Mouse (Mus musculus) Muller cell, postnatal 12 days (primary cell): ENCODE measurements at regions not wholly inside any gene's neighbourhood (a gene's known extent, or its start where the extent isn't known, plus 50 kb on each side); places are given as distances from the start of the nearest gene placed in this dataset.
A peak's percentile ranks its signal among the peaks of the same experiment; 100 is the strongest.

Experiments used
- DNase-seq: peaks from one replicate; pipeline ENCODE4 v3.0.0-alpha.2; 2015; ENCODE audit errors: inconsistent ontology term

DNA sequence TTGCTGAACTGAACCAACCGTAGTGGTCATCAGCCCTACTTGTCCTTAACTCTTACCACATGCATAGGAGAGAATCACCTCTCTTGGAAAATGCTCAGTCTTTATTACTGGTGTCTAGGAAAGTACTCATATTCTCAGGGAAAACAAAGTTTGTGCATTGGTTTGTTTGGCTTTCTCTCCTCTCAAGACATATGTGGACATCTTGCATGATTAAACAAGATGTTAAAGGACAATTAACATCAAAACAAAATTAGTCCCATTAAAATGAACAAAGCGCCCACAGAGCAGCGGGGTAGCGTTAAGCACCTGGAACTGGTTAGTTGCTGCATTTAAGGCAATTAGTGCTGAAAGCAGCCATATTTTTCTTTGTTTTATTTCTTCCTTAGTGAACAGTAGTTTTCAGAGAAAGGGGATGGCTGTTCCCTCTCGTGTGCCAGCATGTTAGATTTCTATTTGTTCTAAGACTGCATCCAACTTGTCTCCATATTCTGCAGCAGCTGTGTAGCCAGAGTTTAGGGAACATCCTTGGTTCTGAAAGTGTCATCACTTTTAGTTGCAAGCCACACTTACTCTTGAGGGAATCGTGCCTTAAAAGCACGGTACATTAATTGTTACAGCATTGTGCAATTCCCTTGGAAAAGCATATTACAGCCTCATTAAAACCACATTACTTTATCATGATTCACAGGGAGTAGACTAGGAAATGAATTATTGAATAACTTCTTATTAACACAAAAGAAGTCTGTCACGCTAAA lies 137.7 kb downstream of the Ube2u start:
- DNase-seq: peak; percentile 76

- DNase-seq: no peak
Observed at GRCm38 (mm10) chr4:100616916-100617488, 138.4 kb downstream of the Ube2u start.

GRCm38 (mm10) chr4:100624656-100625055 lies 146.0 kb downstream of the Ube2u start:
- DNase-seq: no peak

DNA sequence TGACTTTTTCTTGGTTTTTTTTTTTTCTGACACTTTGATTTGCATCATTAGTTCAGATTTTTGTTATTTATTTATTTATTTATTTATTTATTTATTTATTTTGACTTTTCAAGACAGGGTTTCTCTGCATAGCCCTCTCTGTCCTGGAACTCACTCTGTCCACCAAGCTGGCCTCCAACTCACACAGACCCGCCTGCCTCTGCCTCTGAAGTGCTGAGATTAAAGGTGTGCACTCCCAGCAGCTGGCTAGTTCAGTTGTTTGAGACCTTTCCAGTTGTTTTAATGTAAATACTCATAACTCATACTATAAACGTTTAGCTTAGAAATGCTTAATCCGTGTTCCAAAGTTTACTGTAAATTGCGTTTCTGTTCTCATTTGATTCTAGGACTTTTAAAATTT lies 147.9 kb downstream of the Ube2u start:
- no peak for DNase-seq

DNA sequence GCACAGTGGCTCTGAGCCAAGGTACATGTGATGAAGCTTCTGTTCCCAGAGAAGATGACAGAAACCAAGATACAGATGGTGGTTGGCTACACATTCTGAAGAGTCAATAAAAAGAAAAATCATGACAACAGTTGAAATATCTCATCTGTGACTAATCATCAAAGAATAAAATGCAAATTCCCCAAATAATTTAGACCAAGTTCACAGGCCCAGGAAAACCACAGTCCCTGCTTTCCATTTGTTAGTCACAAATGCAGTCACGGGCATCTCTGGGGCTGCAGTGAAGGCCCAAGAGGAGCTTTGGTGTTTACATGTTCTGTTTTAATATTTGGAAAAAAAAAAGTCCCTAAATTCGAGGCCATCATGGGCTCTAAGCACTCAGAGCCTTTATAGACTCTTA lies 142.1 kb upstream of the Cachd1 start:
- DNase-seq: peak; percentile 87

- DNase-seq: no peak
Observed at GRCm38 (mm10) chr4:100637597-100637996, 138.9 kb upstream of the Cachd1 start.

- DNase-seq: no peak
Observed at GRCm38 (mm10) chr4:100661154-100661553, 115.3 kb upstream of the Cachd1 start.

- peak; percentile 87 for DNase-seq
Observed at GRCm38 (mm10) chr4:100664619-100665264, 111.7 kb upstream of the Cachd1 start.

- DNase-seq: no peak
Observed at GRCm38 (mm10) chr4:100670553-100670952, 105.9 kb upstream of the Cachd1 start.

DNA sequence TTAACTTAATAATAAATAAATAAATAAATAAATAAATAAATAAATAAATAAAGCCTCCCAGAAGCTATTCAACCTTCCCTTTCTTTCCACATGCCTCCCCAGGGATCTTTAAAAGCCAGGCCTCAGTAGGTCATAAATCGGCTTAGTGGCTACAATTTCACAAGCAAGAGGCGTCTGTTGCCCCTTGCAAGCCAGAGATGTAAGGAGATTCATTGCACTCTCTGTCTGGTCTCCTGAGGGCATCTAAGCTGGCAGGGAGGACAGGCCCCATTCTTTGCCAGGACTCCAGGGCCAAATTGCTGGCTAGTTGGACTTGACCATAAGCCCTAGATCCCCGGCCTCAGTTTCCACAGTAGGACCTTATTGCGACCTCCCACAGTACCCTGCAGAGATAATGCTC lies 101.6 kb upstream of the Cachd1 start:
- DNase-seq: no peak

- DNase-seq: no peak
Observed at GRCm38 (mm10) chr4:100683757-100684156, 92.7 kb upstream of the Cachd1 start.

- DNase-seq: no peak
Observed at GRCm38 (mm10) chr4:100700002-100700401, 76.5 kb upstream of the Cachd1 start.

- no peak for DNase-seq
Observed at GRCm38 (mm10) chr4:100700418-100700817, 76.1 kb upstream of the Cachd1 start.

- DNase-seq: no peak
Observed at GRCm38 (mm10) chr4:100705960-100706359, 70.5 kb upstream of the Cachd1 start.

DNA sequence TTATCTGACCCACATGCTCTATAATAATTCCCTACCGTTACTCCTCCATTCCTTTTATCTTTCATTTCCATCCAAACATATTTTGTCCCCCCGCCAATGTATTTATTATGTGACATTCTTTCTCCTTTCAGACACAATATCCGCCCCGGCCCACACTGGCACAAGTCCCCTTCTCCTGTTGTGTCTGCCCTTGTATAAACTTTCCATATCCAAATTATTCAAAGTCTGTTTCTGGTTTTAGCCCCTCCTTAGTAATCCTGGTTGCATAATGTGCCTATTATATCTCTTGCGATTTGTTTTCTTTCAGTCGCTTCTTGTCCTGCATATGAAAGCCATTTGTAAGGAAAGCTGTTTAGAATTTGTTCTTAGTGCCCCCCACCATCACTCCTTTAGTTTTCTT lies 69.3 kb upstream of the Cachd1 start:
- DNase-seq: no peak

DNA sequence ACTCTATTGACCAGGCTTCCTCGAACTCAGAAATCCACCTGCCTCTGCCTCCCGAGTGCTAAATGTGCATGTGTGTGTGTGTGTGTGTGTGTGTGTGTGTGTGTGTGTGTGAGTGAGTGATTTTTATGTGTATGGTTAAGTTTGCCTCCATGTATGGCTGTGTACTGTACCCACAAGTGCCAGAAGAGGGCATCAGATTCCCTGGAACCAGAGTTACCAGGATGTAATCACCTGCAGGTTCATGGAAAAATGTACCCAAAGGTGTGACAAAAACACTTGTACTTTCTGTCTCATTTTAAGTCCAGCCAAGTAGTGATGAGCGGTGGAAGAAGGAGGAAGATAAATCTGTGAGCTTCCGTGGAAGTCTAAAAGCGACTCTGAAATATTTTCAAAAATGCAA lies 68.2 kb upstream of the Cachd1 start:
- DNase-seq: no peak

- no peak for DNase-seq
Observed at GRCm38 (mm10) chr4:100714240-100714639, 62.2 kb upstream of the Cachd1 start.

GRCm38 (mm10) chr4:100717601-100718000 lies 58.9 kb upstream of the Cachd1 start:
- peak; percentile 58 for DNase-seq

DNA sequence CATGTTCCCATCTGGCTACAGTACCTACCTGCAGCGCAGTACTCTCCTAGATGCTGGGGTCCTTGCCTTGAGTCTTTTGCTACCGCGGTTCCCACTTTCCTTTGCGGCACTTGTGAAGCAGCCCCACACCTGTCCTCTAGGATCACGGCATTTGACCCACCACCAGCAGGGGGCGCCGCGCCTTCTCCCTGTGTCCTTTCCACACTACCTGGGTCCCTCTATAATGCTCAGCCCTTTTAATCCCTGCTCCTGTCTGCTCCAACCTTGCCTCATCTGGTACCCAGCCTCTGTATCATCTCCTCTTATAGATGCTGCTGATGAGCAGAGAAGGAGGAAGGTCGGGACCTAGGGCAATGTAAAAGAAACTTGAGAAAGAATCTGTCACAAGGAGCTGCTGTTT lies 53.9 kb upstream of the Cachd1 start:
- peak; percentile 19 for DNase-seq

GRCm38 (mm10) chr4:100723053-100723452 lies 53.4 kb upstream of the Cachd1 start:
- no peak for DNase-seq

DNA sequence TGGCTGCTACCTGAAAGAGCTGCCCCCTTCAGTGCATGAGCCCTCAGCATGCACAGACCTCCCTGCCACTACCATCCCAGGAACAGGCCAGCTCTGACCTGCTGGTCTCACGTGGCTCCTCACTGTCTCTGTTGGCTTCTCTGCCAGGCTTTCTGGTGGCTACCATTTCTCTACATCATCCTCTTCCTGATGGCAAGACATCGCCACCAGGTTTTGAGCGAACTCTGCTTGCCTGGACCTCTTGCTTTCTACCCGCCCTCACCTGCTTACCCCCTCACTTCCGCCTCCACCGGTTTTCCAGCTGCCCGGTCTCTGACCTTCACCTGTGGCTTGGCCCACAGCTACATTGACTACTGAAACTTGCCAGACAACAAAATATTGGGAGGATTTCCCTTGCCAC lies 50.7 kb upstream of the Cachd1 start:
- DNase-seq: no peak

DNA sequence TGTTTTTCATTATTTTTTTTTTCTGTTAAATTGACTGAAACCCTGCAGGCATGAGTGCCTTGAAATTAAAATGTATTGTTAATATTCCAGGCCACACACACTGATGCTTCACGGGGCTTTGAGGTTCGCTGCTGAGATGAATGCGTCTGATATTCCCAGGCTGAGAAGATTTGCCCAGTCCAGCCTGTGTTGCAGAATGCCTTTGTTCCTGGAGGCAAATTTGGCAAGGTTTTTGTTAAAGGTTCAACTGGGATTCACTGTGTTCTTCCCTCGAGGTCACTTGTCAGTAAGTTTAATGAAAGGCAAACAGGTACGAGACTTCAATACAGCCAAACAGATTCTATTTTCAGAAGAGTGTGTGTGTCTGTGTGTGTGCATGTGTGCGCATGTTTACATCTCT lies 50.0 kb upstream of the Cachd1 start:
- no peak for DNase-seq
